Comparison of ENCODE assay signal across 11 mouse cellular contexts in genomic region chr10:98877855-98878254, GRCm38 (mm10). TPM values are rescaled to one million over a fixed set of nuclear protein-coding genes. Genes with fewer than 3 reads are reported as not detected.
DNase-seq lines count a peak whose midpoint lies in the region; ATAC-seq and TF ChIP-seq lines count a peak whose summit lies in the region.
"Had no signal": no experiment of that assay in that cellular context is flagged by ENCODE, and none has a peak within 500 bp of the region (broad histone marks: within the 10 kb centered on the region; RNA-seq: fewer than 3 reads in every experiment).

No protein-coding gene starts in this region.

- no peaks in the 10 kb centered on the region for H3K9me3 ChIP-seq in heart, embryonic 12.5 days (replicated peaks)
- H3K9me3 ChIP-seq in MEL (replicated peaks; ENCODE audit: insufficient read depth, low read length), result no peaks in the 10 kb centered on the region
- H3K9me3 ChIP-seq: forebrain, embryonic 10.5 days; limb, embryonic 12.5 days had no signal

- no peaks in the 10 kb centered on the region for H3K36me3 ChIP-seq in heart, embryonic 12.5 days
- H3K36me3 ChIP-seq in MEL (ENCODE audit: control insufficient read depth in 1 of 2, insufficient read depth in 2 of 2, low read length in 2 of 2), result peaks cover 0 to 12% of the 10 kb centered on the region in 2 experiments; a peak in 2 of 4 replicates
- H3K36me3 ChIP-seq: forebrain, embryonic 10.5 days; limb, embryonic 12.5 days had no signal

- no peak for TF ChIP-seq RAD21 in MEL (IDR thresholded peaks at IDR 0.05; ENCODE audit: low read depth, low read length)

- H3K9ac ChIP-seq in heart, embryonic 12.5 days, result no peak overlapping the region
- no peak overlapping the region for H3K9ac ChIP-seq in MEL (ENCODE audit: control insufficient read depth, low read depth, low read length, poor library complexity, severe bottlenecking)
- H3K9ac ChIP-seq: limb, embryonic 12.5 days had no signal

- no peaks in the 10 kb centered on the region for H3K4me1 ChIP-seq in heart, embryonic 12.5 days (replicated peaks)
- H3K4me1 ChIP-seq in MEL (ENCODE audit: control insufficient read depth in 1 of 2, insufficient read depth in 2 of 2, low read length in 2 of 2), result peaks cover 2 to 17% of the 10 kb centered on the region in 2 experiments; a peak in 3 of 4 replicates
- H3K4me1 ChIP-seq: forebrain, embryonic 10.5 days; limb, embryonic 12.5 days had no signal

- 75% methylated on average over 3 of the region's 3 CpGs for WGBS in heart, embryonic 12.5 days

- no peak overlapping the region for H3K4me2 ChIP-seq in heart, embryonic 12.5 days
- H3K4me2 ChIP-seq: limb, embryonic 12.5 days had no signal

- no peaks in the 10 kb centered on the region for H3K79me2 ChIP-seq in MEL (ENCODE audit: control insufficient read depth, insufficient read depth, low read length, poor library complexity)

- H3K4me3 ChIP-seq in heart, embryonic 12.5 days, result no peak overlapping the region
- H3K4me3 ChIP-seq in MEL (ENCODE audit: control insufficient read depth in 1 of 2, insufficient read depth in 1 of 2, low read depth in 2 of 2, low read length in 2 of 2), result no peak overlapping the region
- H3K4me3 ChIP-seq: forebrain, embryonic 10.5 days; limb, embryonic 12.5 days had no signal

- no peak for TF ChIP-seq CTCF in MEL (IDR thresholded peaks at IDR 0.05 in 2 of 3, conservative IDR thresholded peaks at IDR 0.05 in 1 of 3; ENCODE audit: control insufficient read depth in 1 of 3, insufficient read depth in 1 of 3, low read depth in 2 of 3, low read length in 3 of 3, poor library complexity in 1 of 3, severe bottlenecking in 1 of 3)

- TF ChIP-seq POLR2A in MEL (IDR thresholded peaks at IDR 0.05; ENCODE audit: control insufficient read depth in 1 of 2, insufficient read depth in 1 of 2, low read depth in 1 of 2, low read length in 2 of 2, poor library complexity in 1 of 2), result no peak

- intact Hi-C loops in heart, postnatal 14 days (cut with DNase I), result no loop called here

- ATAC-seq in heart, embryonic 12.5 days (ENCODE audit: insufficient number of reproducible peaks, low FRiP score), result peak; percentile 67
- peak; percentile 92 for ATAC-seq in inflammation-experienced regulatory T-cells, adult 6 months
- ATAC-seq in megakaryocyte-erythroid progenitor cell, adult 5-6 weeks (replicated peaks; ENCODE audit: low FRiP score, low TSS enrichment, poor library complexity, severe bottlenecking), result peak; percentile 44; the same call in 1 of the 2 replicates

- H3K27me3 ChIP-seq in heart, embryonic 12.5 days (replicated peaks), result no peaks in the 10 kb centered on the region
- no peaks in the 10 kb centered on the region for H3K27me3 ChIP-seq in MEL (ENCODE audit: control insufficient read depth in 1 of 2, insufficient read depth in 2 of 2, low read length in 2 of 2)
- H3K27me3 ChIP-seq: limb, embryonic 12.5 days had no signal

- H3K27ac ChIP-seq in heart, embryonic 12.5 days (ENCODE audit: poor library complexity, severe bottlenecking), result no peak overlapping the region
- H3K27ac ChIP-seq in MEL (ENCODE audit: control insufficient read depth, low read depth, low read length), result no peak overlapping the region
- H3K27ac ChIP-seq: forebrain, embryonic 10.5 days; limb, embryonic 12.5 days had no signal

- no peak for TF ChIP-seq EP300 in MEL (IDR thresholded peaks at IDR 0.05; ENCODE audit: low read depth in 1 of 2, low read length in 2 of 2)

- no peak for DNase-seq in heart, postnatal 14 days
- DNase-seq in MEL (ENCODE audit: low read depth, low spot score), result peak; percentile 58
- no peak for DNase-seq in layer of hippocampus, adult 9-10 months (ENCODE audit: low spot score)
- no peak for DNase-seq in ovary, postnatal 14 days (ENCODE audit: low spot score)
- no peak for DNase-seq in cerebellum, postnatal 25 days
- DNase-seq: midbrain, embryonic 14.5 days had no signal

TF ChIP-seq in MEL, 35 proteins besides CTCF, POLR2A, EP300 and RAD21:
- TF ChIP-seq NRF1 (IDR thresholded peaks at IDR 0.05; ENCODE audit: insufficient read depth, low read depth, low read length, poor library complexity, severe bottlenecking) (no peak), BHLHE40 (IDR thresholded peaks at IDR 0.05; ENCODE audit: borderline replicate concordance, low read depth, low read length) (no peak), ELF1 (IDR thresholded peaks at IDR 0.05; ENCODE audit: low read depth, low read length) (no peak), E2F4 (IDR thresholded peaks at IDR 0.05; ENCODE audit: borderline replicate concordance, low read depth, low read length) (no peak), CHD2 (IDR thresholded peaks at IDR 0.05; ENCODE audit: low read length) (no peak), ZNF384 (IDR thresholded peaks at IDR 0.05; ENCODE audit: low read depth, low read length) (no peak), MAZ (IDR thresholded peaks at IDR 0.05; ENCODE audit: low read depth, low read length) (no peak), RCOR1 (IDR thresholded peaks at IDR 0.05; ENCODE audit: low read depth, low read length) (no peak), NELFE (IDR thresholded peaks at IDR 0.05; ENCODE audit: low read depth, low read length) (no peak), POLR2AphosphoS2 (IDR thresholded peaks at IDR 0.05; ENCODE audit: low read length) (no peak), SMC3 (IDR thresholded peaks at IDR 0.05; ENCODE audit: low read depth, low read length) (no peak), TBP (IDR thresholded peaks at IDR 0.05; ENCODE audit: low read depth, low read length) (no peak), HCFC1 (IDR thresholded peaks at IDR 0.05; ENCODE audit: low read depth, low read length) (no peak), TCF12 (IDR thresholded peaks at IDR 0.05; ENCODE audit: low read depth, low read length) (no peak), SIN3A (IDR thresholded peaks at IDR 0.05; ENCODE audit: low read length) (no peak), ZC3H11A (IDR thresholded peaks at IDR 0.05; ENCODE audit: low read depth, low read length) (no peak)

RNA-seq across cellular contexts. Expression of gene Atp2b1, which starts 36.4 kb away (rescaled TPM):
- 101 TPM in 2 replicates for polyA plus RNA-seq in heart, embryonic 12.5 days (2016; fragmentation: Nextera tagmentation; extraction: Ambion mirVana)
- total RNA-seq in heart, postnatal 14 days (2021), result 10 to 100 TPM; 71.4 to 77.9 TPM
- 23.5 and 29.4 TPM in 2 replicates for total RNA-seq in MEL (2012; rRNA removed)
- 10 to 100 TPM in 1 of 2 experiments, not detected in 1; 26.6 TPM for polyA plus RNA-seq in MEL (2012; ENCODE audit: insufficient read depth in 1 of 2, insufficient read length in 2 of 2, low read depth in 1 of 2, low replicate concordance in 2 of 2, missing spikeins in 1 of 2)
- polyA plus RNA-seq in inflammation-experienced regulatory T-cells, adult 6 months (2017; shearing (Covaris generic)), result 100 to 1,000 TPM; 144 to 179 (median 149) TPM
- total RNA-seq in megakaryocyte-erythroid progenitor cell, adult 5-6 weeks (2014; fragmentation: Nextera tagmentation), result 15.8 and 21.1 TPM in 2 replicates
- total RNA-seq in megakaryocyte-erythroid progenitor cell, adult 5-6 weeks (2017), result 26.7 and 28.9 TPM in 2 replicates
